Mouse (Mus musculus): ENCODE measurements around the gene Duoxa1.

DNA sequence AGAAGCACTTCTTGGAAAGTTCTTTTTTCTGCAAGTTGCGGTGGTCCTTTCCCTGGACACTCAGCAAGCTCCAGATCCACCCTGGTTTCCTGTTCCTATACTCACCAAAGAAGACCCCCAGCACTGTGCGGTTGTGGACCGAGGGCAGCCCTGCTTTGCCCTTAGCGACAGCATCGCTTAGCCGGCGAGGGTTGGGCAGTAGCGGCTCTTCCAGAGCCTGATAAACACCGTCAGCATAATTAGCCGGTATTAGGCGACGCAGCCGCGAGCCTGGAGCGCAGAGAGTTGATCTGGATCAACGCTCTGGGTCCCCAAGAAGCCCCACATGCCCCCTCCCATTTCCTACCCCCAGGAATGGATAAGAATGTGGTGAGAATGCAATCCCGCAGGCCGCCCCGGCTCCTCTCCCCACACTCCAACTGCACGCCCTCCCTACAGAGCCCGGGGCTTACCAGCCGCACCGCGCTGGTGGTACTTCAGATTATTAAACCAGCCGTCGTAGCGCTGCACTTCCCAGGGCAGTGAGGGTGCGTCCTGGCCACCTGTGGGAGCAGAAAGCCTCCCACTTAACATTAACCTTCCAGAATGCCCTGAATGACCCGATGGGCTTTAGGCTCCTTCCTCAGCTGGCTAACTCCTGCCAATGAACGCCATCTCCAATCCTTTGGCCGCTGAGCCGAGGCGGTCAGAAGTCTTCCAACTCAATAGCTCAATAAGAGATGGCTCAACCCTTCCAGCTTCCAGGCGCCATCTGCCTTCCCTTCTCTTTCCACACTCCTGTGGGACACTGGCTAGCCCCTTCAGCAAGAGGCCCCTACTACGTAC, 16.0 kb downstream of the Duoxa1 start:
- no peak for TF ChIP-seq CTCF (IDR thresholded peaks at IDR 0.05; ENCODE audit: control insufficient read depth, insufficient read depth, low read length)
- TF ChIP-seq POLR2A (IDR thresholded peaks at IDR 0.05; ENCODE audit: borderline replicate concordance, control insufficient read depth, low read depth, low read length): no peak

Measured in bone marrow, adult 2 months (tissue).